Mouse (Mus musculus) hindbrain, embryonic 16.5 days (tissue): ENCODE measurements around the gene Gcnt7. TPM values are rescaled to one million over a fixed set of nuclear protein-coding genes. Genes with fewer than 3 reads are reported as not detected.

ENCODE experiments used
- ATAC-seq: fragments of 200-750 bp; cut with Nextera tagmentation; 2 replicates; pipeline ENCODE4 v1.8.0; 2017; ENCODE audit warnings: moderate TSS enrichment, moderate library complexity
- H3K27ac ChIP-seq: fragments of 300-500 bp; sonication (generic); 2 replicates; pipeline ENCODE4 v1.5.1; 2014; ENCODE audit warnings: low read depth, mild to moderate bottlenecking, control low read depth, low read length, moderate library complexity
- H3K27me3 ChIP-seq: fragments of 300-500 bp; sonication (generic); replicated peaks from 2 replicates; pipeline ENCODE4 v1.6.1; 2014; ENCODE audit warnings: low read length; ENCODE audit not compliant: control insufficient read depth, insufficient read depth
- H3K36me3 ChIP-seq: fragments of 300-500 bp; sonication (generic); 2 replicates; pipeline ENCODE4 v1.6.1; 2014; ENCODE audit warnings: mild to moderate bottlenecking, low read length, moderate library complexity, mixed read lengths; ENCODE audit not compliant: control insufficient read depth, insufficient read depth
- H3K4me1 ChIP-seq: fragments of 300-500 bp; sonication (generic); 2 replicates; pipeline ENCODE4 v1.6.1; 2014; ENCODE audit warnings: low read depth, low read length; ENCODE audit not compliant: control insufficient read depth, insufficient read depth
- H3K4me2 ChIP-seq: fragments of 300-500 bp; sonication (generic); 2 replicates; pipeline ENCODE4 v1.6.1; 2014; ENCODE audit warnings: mild to moderate bottlenecking, low read length, control low read depth, moderate library complexity
- H3K4me3 ChIP-seq: fragments of 300-500 bp; sonication (generic); 2 replicates; pipeline ENCODE4 v1.5.1; 2014; ENCODE audit warnings: mild to moderate bottlenecking, low read length, control low read depth, moderate library complexity
- H3K9ac ChIP-seq: fragments of 300-500 bp; sonication (generic); 2 replicates; pipeline ENCODE4 v1.6.1; 2014; ENCODE audit warnings: low read depth, mild to moderate bottlenecking, control low read depth, low read length, moderate library complexity
- H3K9me3 ChIP-seq: fragments of 300-500 bp; sonication (generic); 2 replicates; pipeline ENCODE4 v1.6.1; 2014; ENCODE audit warnings: mild to moderate bottlenecking, low read length, moderate library complexity; ENCODE audit not compliant: control insufficient read depth
- WGBS: fragments of 180-500 bp; shearing (Covaris S2); extraction: QIAGEN DNeasy Blood & Tissue Kit; methylation state at CpG from one replicate; pipeline ENCODE4 v1.1.7; 2014; 5-methylcytosine and 5-hydroxymethylcytosine counted together
- polyA plus RNA-seq: library from polyadenylated mRNA; unstranded; fragments of >200 nt; fragmentation: Nextera tagmentation; extraction: Ambion mirVana; gene quantifications from 2 replicates; pipeline ENCODE4 v1.2.1, GENCODE M21; 2015

The Gcnt7 gene
- polyA plus RNA-seq, 1 experiment from 2014 or later = 0.96 TPM

DNA sequence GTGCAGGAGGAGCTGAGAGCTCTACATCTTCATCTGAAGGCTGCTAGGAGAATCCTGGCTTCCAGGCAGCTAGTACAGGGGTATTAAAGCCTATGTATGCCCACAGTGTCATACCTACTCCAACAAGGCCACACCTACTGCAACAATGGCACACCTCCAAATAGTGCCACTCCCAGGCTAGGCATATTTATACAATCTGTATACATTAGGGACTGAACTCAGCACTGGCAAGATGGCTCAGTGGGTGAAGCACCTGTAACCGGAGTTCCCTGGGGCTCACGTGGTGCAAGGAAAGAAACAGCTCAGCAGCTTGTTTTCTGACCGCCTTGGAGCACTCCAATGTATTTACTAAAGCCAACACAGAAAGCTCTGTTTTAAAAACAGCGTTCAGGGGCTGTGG lies 12.8 kb downstream of the Gcnt7 start:
- Histone ChIP-seq H3K4me3 (no peak overlapping the region), H3K27ac (no peak overlapping the region), H3K9me3 (no peaks in the 10 kb centered on the region), H3K36me3 (peaks cover 41% of the 10 kb centered on the region), H3K4me1 (peaks cover 16% of the 10 kb centered on the region), H3K9ac (no peak overlapping the region), H3K27me3 (no peaks in the 10 kb centered on the region), H3K4me2 (no peak overlapping the region)
- no peak for ATAC-seq
- 92% methylated on average over 4 of the region's 4 CpGs for WGBS

GRCm38 (mm10) chr2:172441176-172441575 lies 17.2 kb downstream of the Gcnt7 start:
- Histone ChIP-seq H3K27me3 (no peaks in the 10 kb centered on the region), H3K27ac (no peak overlapping the region), H3K36me3 (peaks cover 6% of the 10 kb centered on the region), H3K4me1 (peaks cover 22% of the 10 kb centered on the region), H3K9ac (peak overlapping the region; percentile 66), H3K4me3 (peak overlapping the region; percentile 65), H3K9me3 (no peaks in the 10 kb centered on the region), H3K4me2 (peak overlapping the region; percentile 80)
- WGBS = 34% methylated on average over 6 of the region's 6 CpGs
- no peak for ATAC-seq

DNA sequence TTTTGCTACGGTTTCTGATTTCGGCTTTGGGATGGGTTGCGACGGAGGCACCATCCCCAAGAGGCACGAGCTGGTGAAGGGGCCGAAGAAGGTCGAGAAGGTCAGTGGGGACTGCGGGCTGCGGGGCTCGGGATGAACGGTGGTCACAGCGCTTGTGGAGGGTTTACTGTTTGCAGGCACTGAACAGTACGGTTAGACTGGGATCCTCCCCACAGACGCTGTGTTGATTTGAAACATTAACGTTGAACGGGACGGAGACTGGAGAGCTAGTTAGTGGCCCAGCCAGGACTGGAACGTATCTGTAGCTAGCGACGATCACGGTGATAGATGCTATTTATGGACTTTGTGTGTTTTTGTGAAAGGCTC lies 17.8 kb downstream of the Gcnt7 start:
- H3K36me3 ChIP-seq = peaks cover under 1% of the 10 kb centered on the region; the same call in 1 of the 2 replicates
- peak overlapping the region; percentile 60; the same call in 1 of the 2 replicates for H3K27ac ChIP-seq
- ATAC-seq = peak; percentile 78
- H3K4me3 ChIP-seq = peak overlapping the region; percentile 65
- peak overlapping the region; percentile 80 for H3K4me2 ChIP-seq
- H3K4me1 ChIP-seq = peaks cover 22% of the 10 kb centered on the region
- H3K9me3 ChIP-seq = no peaks in the 10 kb centered on the region
- H3K27me3 ChIP-seq = no peaks in the 10 kb centered on the region
- WGBS = 0% methylated on average over 21 of the region's 21 CpGs
- H3K9ac ChIP-seq = peak overlapping the region; percentile 66

- peak within 1 kb of the TSS; percentile 75 for H3K27ac ChIP-seq
- H3K4me2 ChIP-seq = peak within 1 kb of the TSS; percentile 80
- peak within 1 kb of the TSS; percentile 66 for H3K9ac ChIP-seq
- peak within 1 kb of the TSS; percentile 65 for H3K4me3 ChIP-seq
- H3K36me3 ChIP-seq = no peaks in the 10 kb centered on the region
- H3K4me1 ChIP-seq = peaks cover 22% of the 10 kb centered on the region
- no peaks in the 10 kb centered on the region for H3K27me3 ChIP-seq
- 2% methylated on average over 35 of the region's 35 CpGs for WGBS
- H3K9me3 ChIP-seq = no peaks in the 10 kb centered on the region
- peak; percentile 98 for ATAC-seq
These were observed 18.4 kb downstream of the Gcnt7 start, which contains the start of gene Rtf2 for GRCm38 (mm10) chr2:172439843-172440639. TSS of gene Rtf2 (plus strand) at chr2:172440556.

GRCm38 (mm10) chr2:172437371-172437952 lies 20.9 kb downstream of the Gcnt7 start:
- H3K4me3 ChIP-seq = no peak overlapping the region
- no peak overlapping the region for H3K9ac ChIP-seq
- H3K4me1 ChIP-seq = peaks cover 19% of the 10 kb centered on the region
- H3K4me2 ChIP-seq = no peak overlapping the region
- no peaks in the 10 kb centered on the region for H3K27me3 ChIP-seq
- WGBS = 68% methylated on average over 16 of the region's 16 CpGs
- H3K9me3 ChIP-seq = no peaks in the 10 kb centered on the region
- no peak overlapping the region for H3K27ac ChIP-seq
- no peak for ATAC-seq
- no peaks in the 10 kb centered on the region for H3K36me3 ChIP-seq

GRCm38 (mm10) chr2:172433746-172434145 lies 24.6 kb downstream of the Gcnt7 start:
- no peaks in the 10 kb centered on the region for H3K4me1 ChIP-seq
- no peak overlapping the region for H3K4me2 ChIP-seq
- no peak overlapping the region for H3K9ac ChIP-seq
- H3K9me3 ChIP-seq = no peaks in the 10 kb centered on the region
- H3K27ac ChIP-seq = no peak overlapping the region
- WGBS = 56% methylated on average over 5 of the region's 5 CpGs
- no peak overlapping the region for H3K4me3 ChIP-seq
- ATAC-seq = no peak
- H3K27me3 ChIP-seq = no peaks in the 10 kb centered on the region
- no peaks in the 10 kb centered on the region for H3K36me3 ChIP-seq

DNA sequence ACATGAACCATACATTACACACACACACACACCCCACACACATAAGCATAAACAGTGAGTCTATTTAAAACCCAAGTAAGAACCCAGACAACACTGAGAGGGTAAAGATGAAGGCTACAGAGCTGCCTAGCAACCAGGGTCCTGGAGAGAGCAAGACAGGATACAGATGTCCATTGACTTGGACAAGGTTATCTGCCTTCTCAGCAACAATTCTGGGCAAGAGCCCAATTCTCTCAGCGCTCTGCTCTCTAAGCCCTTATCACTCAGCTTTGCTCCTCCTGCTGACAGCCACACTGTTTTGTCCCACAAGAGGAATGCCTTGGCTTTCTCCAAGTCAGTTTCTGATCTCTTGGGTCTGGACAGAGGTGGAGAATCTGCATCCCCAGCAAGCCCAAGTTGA lies 27.8 kb downstream of the Gcnt7 start:
- ATAC-seq = no peak

GRCm38 (mm10) chr2:172418208-172418607 lies 40.2 kb downstream of the Gcnt7 start:
- H3K27me3 ChIP-seq = no peaks in the 10 kb centered on the region
- H3K4me2 ChIP-seq = no peak overlapping the region
- no peak overlapping the region for H3K27ac ChIP-seq
- no peak overlapping the region for H3K9ac ChIP-seq
- no peaks in the 10 kb centered on the region for H3K9me3 ChIP-seq
- H3K4me1 ChIP-seq = no peaks in the 10 kb centered on the region
- no peaks in the 10 kb centered on the region for H3K36me3 ChIP-seq
- H3K4me3 ChIP-seq = no peak overlapping the region
- WGBS = 86% methylated on average over 5 of the region's 5 CpGs
- no peak for ATAC-seq

More for the DNA sequence above, 27.8 kb downstream of the Gcnt7 start:
- no peaks in the 10 kb centered on the region for H3K4me1 ChIP-seq
- H3K27me3 ChIP-seq = no peaks in the 10 kb centered on the region
- no peak overlapping the region for H3K9ac ChIP-seq
- no peak overlapping the region for H3K27ac ChIP-seq
- no peak overlapping the region for H3K4me2 ChIP-seq
- WGBS = 55% methylated on average over 1 of the region's 1 CpGs
- H3K36me3 ChIP-seq = no peaks in the 10 kb centered on the region
- no peak overlapping the region for H3K4me3 ChIP-seq
- H3K9me3 ChIP-seq = no peaks in the 10 kb centered on the region

DNA sequence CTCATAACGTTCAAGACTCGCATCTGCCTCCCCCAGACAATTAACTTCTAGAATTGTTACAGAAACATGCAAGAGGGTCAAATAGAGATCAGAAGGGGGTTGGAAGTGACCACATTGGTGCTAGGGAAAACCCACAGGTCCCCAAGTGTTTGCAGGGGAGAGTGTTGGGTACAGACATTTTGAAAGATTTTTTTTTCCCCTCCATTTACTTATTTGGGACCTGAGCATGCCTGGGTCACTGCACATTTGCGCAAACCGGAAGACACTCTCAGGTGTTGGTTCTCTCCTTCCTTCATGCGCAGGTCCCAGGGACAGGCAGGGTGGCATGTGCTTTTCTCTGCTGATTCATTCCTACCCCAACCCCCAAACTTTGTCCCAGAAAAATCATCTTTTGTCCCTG lies 41.5 kb downstream of the Gcnt7 start:
- 90% methylated on average over 5 of the region's 5 CpGs for WGBS
- Histone ChIP-seq H3K4me1 (peaks cover 3% of the 10 kb centered on the region), H3K4me3 (no peak overlapping the region), H3K9ac (no peak overlapping the region), H3K27ac (no peak overlapping the region), H3K36me3 (no peaks in the 10 kb centered on the region), H3K9me3 (no peaks in the 10 kb centered on the region), H3K4me2 (no peak overlapping the region), H3K27me3 (no peaks in the 10 kb centered on the region)
- no peak for ATAC-seq
